Mouse (Mus musculus) adrenal gland, adult (tissue): Measurements from ENCODE around the gene Naif1.

Experiments used
- DNase-seq, 2 experiments: peaks; one replicate each; pipeline ENCODE4 v3.0.0; 2022 to 2023; ENCODE audit warnings: low spot score in 1 of 2; ENCODE audit not compliant: inconsistent age in 2 of 2

The Naif1 gene

DNA sequence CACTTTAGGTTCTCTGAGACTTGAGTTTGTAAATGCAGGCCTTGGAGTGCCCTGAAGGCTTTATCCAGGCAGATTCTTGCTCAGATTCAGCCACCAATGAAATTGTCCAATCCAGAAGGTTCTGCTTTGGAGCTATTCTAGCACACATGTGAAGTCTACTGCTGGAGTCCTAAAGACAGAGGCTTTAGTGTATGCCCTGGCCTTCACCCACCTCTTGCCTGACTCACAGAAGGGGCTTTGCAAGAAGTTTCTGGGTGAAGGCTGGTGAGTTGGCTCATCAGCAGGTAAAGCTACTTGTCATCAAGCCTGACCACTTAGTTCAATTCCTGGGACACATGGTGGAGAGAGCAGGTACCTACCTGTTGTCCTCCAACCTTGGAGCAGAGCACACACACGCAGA, 24.1 kb upstream of the Naif1 start:
- peak in 1 of 2 experiments; percentile 76 for DNase-seq

GRCm38 (mm10) chr2:32427720-32428119, 22.5 kb upstream of the Naif1 start:
- DNase-seq, result no peak

GRCm38 (mm10) chr2:32428262-32428722, 22.0 kb upstream of the Naif1 start:
- DNase-seq, result peak; percentile 82 to 92

- no peak for DNase-seq
These were observed 20.9 kb upstream of the Naif1 start for GRCm38 (mm10) chr2:32429215-32429891.

- DNase-seq, result peak; percentile 73 to 85
These were observed 19.3 kb upstream of the Naif1 start for GRCm38 (mm10) chr2:32430701-32431676.

DNA sequence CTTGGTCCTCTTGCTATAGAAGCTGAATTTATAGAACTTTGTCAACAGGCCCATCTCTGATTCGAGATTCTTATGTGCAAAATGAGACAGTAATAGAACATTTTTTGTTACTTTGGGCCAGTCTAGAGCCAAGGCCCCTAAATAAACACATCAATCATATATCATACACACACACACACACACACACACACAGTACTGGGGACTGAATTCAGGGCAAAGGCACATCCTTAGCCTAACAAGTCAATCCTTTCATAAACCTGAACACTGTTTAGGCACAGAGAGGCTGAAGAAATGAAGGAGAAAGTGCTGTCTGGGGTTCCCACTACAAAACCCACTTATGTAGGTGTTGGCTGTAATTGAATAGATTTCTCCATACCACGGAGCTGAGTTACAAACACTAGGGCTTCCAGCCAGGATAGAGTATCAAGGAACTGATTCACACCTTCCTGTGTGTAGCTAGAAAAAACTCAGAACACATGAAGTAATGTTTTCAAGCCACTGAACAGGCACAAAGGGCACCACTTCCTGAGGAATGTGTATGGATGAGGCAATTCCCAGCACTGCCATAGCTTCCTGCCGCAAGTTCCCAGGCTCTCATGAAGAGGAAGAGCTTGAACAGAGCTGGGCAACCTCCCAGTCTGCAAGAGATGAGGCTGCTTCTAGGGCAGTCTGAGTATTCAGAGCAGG, 13.4 kb upstream of the Naif1 start:
- DNase-seq, result peak; percentile 43 to 71

GRCm38 (mm10) chr2:32437612-32438166, 12.6 kb upstream of the Naif1 start:
- no peak for DNase-seq

- DNase-seq, result no peak
These were observed 11.5 kb upstream of the Naif1 start for GRCm38 (mm10) chr2:32438733-32439132.

GRCm38 (mm10) chr2:32439177-32439576, 11.1 kb upstream of the Naif1 start:
- DNase-seq, result no peak

DNA sequence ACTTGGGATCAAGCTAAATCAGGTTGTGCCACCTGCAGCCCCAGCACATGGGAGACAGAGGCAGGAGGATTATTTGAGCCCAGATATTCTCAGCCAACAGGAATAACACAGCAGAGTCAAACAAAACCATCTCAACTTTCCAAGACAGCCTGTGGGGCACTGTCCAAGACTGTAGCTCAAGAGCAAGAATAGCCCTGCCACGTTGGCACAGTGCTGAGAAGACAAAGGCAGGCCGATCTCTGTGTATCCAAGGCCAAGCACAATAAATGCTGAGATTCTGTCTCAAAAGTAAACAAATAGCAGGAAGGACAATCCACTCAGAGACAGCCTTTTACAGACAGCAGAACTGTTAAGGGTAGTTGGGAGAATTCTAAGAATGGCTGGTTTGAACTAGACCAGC, 10.1 kb upstream of the Naif1 start:
- DNase-seq, result no peak

- no peak for DNase-seq
These were observed 9.6 kb upstream of the Naif1 start for GRCm38 (mm10) chr2:32440632-32441031.

GRCm38 (mm10) chr2:32441550-32441949, 8.7 kb upstream of the Naif1 start:
- peak; percentile 33 to 72 for DNase-seq

DNA sequence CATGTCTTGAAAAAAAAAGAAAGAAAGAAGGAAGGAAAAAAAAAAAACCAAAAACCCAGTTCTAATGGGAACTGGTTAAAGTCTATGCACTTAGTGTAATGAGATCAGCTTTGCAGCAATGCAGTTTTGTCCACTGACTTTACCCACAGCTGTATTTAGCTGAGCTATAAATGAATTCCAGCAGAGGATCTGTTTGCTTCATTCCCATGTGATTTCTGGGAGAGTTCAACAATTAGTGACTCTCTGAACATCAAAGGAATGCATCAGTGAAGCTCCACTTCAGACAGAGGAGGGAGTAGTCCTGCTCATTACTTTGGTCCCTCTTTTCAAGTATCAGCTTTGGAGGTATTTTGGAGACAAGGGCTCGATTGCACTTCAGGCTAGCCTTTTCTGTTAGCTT, 4.7 kb upstream of the Naif1 start:
- no peak for DNase-seq

DNA sequence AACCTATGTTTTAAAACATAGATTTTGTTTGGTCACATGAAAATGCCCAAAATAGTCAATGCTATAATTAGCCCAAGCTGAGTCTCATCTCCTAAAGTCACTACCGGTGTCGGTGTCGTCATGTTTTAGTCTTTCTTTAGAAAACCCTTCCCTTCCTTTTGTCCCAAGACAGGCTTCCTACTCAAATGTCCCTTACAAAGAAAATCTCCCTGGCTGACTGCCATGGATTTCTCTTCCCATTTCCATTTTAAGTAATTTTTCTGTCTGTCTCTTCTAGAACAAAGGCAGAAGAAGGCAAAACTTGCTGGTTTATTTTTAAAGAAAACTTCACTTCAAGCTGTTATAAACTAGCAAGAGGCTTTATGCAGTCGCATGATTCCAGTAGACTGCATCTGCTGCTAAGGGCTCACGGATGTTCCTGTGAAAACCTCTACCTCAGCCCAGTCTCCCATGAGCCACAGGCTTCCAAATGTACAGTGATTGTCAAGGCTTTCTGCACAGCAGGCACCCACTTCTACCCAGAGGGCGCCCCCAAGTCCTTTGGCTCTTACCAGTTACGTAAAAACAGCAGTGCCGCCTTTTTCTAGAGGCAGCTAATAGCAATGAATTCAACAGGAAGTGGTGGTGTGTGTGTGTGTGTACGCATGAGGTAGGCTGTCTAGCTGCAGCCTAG, 2.9 kb upstream of the Naif1 start:
- peak; percentile 56 to 78 for DNase-seq

DNA sequence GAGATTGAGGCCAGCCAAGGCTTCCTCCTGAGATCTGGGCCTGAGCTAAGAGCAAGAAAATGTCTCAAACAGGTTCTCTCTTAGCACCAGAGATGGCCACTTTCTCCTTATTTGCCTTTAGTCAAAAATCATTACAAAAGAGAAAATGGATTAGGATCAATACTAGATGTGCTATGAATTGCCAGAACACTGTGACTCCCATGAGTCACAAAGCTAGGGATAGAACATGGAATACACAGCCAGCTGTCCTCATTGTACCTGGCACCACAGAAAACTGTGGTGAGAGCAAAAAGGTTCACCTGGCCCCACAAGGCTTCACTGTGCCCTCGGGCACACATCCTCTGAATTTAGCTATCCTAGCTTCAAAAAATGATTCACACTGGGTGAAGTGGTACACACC, 1.8 kb upstream of the Naif1 start:
- DNase-seq, result peak; percentile 32 to 59

GRCm38 (mm10) chr2:32450881-32451844, 906 bp downstream of the Naif1 start, which contains the start of gene Slc25a25:
Gene Slc25a25, minus strand, starts transcription at chr2:32451445.
- peak; percentile 99 for DNase-seq

- peak; percentile 99 to 100 for DNase-seq
These were observed 1.7 kb downstream of the Naif1 start for GRCm38 (mm10) chr2:32451870-32452372.

- peak in 1 of 2 experiments; percentile 68 for DNase-seq
These were observed 2.2 kb downstream of the Naif1 start for GRCm38 (mm10) chr2:32452441-32452971.
